Mouse (Mus musculus) cerebellum, adult 2 months (tissue): ENCODE measurements around the gene Olfr1423.
"Not testable (repeated sequence)": the region's sequence is repeated elsewhere in the genome, so short reads cannot be mapped to it uniquely, and the experiment has no call there.

Source experiments
- CTCF ChIP-seq: fragments of 200-500 bp; IDR thresholded peaks from 2 replicates; pipeline ENCODE4 v1.5.1; 2011; ENCODE audit warnings: low read depth, mild to moderate bottlenecking, control low read depth, low read length, moderate library complexity, borderline replicate concordance; ENCODE audit not compliant: insufficient read depth
- POLR2A ChIP-seq: fragments of 200-500 bp; IDR thresholded peaks from 2 replicates; pipeline ENCODE4 v1.6.1; 2011; ENCODE audit warnings: low read length, control low read depth, borderline replicate concordance; ENCODE audit not compliant: insufficient read depth

DNA sequence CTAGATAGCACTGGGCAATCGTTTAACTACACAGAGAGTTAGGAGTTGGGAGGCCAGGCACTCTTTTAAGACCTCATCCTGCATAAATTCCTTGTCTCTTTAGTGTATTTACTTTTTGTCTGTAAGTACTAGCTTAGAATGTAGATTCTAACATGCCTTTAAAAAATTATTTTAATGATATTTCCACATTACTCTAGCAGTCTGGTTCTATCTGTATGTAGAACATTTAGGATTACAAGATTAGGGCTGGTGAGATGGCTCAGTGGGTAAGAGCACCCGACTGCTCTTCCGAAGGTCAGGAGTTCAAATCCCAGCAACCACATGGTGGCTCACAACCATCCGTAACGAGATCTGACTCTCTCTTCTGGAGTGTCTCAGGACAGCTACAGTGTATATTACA, 56.5 kb downstream of the Olfr1423 start:
- not testable (repeated sequence) for TF ChIP-seq CTCF, POLR2A
